Mouse (Mus musculus) forebrain, embryonic 13.5 days (tissue): ENCODE measurements around the gene Gpr88. TPM values are rescaled to one million over a fixed set of nuclear protein-coding genes. Genes with fewer than 3 reads are reported as not detected.

Experiments used
- ATAC-seq: fragments of 200-750 bp; cut with Nextera tagmentation; 2 replicates; pipeline ENCODE4 v1.8.0; 2017
- H3K27ac ChIP-seq: fragments of 300-500 bp; sonication (generic); 2 replicates; pipeline ENCODE4 v1.5.1; 2015; ENCODE audit warnings: inconsistent platforms, mild to moderate bottlenecking, moderate library complexity
- H3K27me3 ChIP-seq: fragments of 300-500 bp; sonication (generic); 2 replicates; pipeline ENCODE4 v1.6.1; 2015; ENCODE audit warnings: mild to moderate bottlenecking, inconsistent platforms
- H3K36me3 ChIP-seq: fragments of 300-500 bp; sonication (generic); 2 replicates; pipeline ENCODE4 v1.6.1; 2015; ENCODE audit warnings: mild to moderate bottlenecking, inconsistent platforms; ENCODE audit not compliant: poor library complexity, severe bottlenecking
- H3K4me1 ChIP-seq: fragments of 300-500 bp; sonication (generic); 2 replicates; pipeline ENCODE4 v1.6.1; 2015; ENCODE audit warnings: inconsistent platforms
- H3K4me2 ChIP-seq: fragments of 300-500 bp; sonication (generic); 2 replicates; pipeline ENCODE4 v1.6.1; 2015; ENCODE audit warnings: inconsistent platforms, mild to moderate bottlenecking, moderate library complexity
- H3K4me3 ChIP-seq: fragments of 300-500 bp; sonication (generic); 2 replicates; pipeline ENCODE4 v1.5.1; 2015; ENCODE audit warnings: mild to moderate bottlenecking, inconsistent platforms
- H3K9ac ChIP-seq: fragments of 300-500 bp; sonication (generic); 2 replicates; pipeline ENCODE4 v1.6.1; 2015; ENCODE audit warnings: mild to moderate bottlenecking, inconsistent platforms
- H3K9me3 ChIP-seq: fragments of 300-500 bp; sonication (generic); replicated peaks from 2 replicates; pipeline ENCODE4 v1.6.1; 2016; ENCODE audit warnings: inconsistent platforms
- WGBS: fragments of 180-500 bp; shearing (Covaris S2); methylation state at CpG from one replicate; pipeline ENCODE4 v1.1.7; 2015; 5-methylcytosine and 5-hydroxymethylcytosine counted together
- polyA plus RNA-seq: library from polyadenylated mRNA; unstranded; fragments of >200 nt; fragmentation: Nextera tagmentation; extraction: Ambion mirVana; gene quantifications from 2 replicates; pipeline ENCODE4 v1.2.1, GENCODE M21; 2015

Gene Gpr88
- polyA plus RNA-seq, 1 experiment from 2014 or later = 3.8 TPM

DNA sequence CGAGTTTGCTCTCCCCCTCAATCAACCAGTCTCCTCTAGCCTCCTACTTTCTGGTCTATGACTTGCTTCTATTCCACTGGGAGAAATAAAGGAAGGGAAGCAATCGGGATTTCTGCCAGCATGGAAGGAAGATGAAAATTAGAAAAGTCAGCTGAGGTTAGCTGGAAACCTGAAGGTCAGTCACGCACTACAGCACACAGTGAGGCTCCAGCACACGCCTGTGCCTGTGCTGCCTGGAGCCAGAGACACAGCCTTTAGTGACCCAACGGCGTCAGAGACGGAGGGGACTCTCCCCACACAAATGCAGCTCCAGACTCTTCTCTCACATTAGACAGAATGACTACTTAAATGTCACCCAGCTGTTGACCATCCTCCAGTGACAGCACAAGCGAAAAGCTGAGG lies 42.6 kb downstream of the Gpr88 start:
- H3K4me1 ChIP-seq = no peaks in the 10 kb centered on the region
- H3K27me3 ChIP-seq = no peaks in the 10 kb centered on the region
- 83% methylated on average over 8 of the region's 8 CpGs for WGBS
- H3K4me3 ChIP-seq = no peak overlapping the region
- no peak overlapping the region for H3K4me2 ChIP-seq
- H3K36me3 ChIP-seq = no peaks in the 10 kb centered on the region
- H3K9ac ChIP-seq = no peak overlapping the region
- no peak overlapping the region for H3K27ac ChIP-seq
- H3K9me3 ChIP-seq = no peaks in the 10 kb centered on the region
- no peak for ATAC-seq

- no peak for ATAC-seq
- no peak overlapping the region for H3K27ac ChIP-seq
- H3K4me2 ChIP-seq = no peak overlapping the region
- no peaks in the 10 kb centered on the region for H3K27me3 ChIP-seq
- 86% methylated on average over 8 of the region's 8 CpGs for WGBS
- no peak overlapping the region for H3K9ac ChIP-seq
- no peak overlapping the region for H3K4me3 ChIP-seq
- H3K36me3 ChIP-seq = no peaks in the 10 kb centered on the region
- no peaks in the 10 kb centered on the region for H3K4me1 ChIP-seq
- no peaks in the 10 kb centered on the region for H3K9me3 ChIP-seq
Measured at GRCm38 (mm10) chr3:116209214-116209613, 44.1 kb downstream of the Gpr88 start.

DNA sequence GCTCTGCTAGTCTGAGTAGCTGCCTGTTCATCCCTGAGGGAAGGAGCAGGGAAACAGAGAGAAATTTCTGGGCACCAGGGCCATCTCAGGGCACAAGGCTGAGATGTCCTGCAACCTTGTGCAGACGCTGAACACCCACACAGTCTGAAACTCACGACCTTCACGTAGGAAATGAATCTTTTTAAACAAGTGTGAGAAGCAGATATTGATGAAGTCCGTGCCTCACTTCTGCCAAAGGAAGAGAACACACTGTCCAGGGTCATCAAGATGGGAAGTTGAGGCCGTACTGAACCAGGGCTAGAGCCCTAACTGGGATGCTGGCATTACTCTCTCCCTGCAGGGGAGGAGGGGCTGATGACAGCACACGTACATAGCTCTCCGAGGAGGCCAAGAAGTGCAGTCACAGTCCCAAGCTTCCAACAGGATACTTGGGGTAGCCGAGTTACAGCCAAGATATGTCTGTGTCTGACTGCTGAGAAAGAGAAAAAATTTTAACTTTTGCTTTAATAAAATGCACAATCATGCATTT lies 46.9 kb downstream of the Gpr88 start:
- Histone ChIP-seq H3K4me3 (no peak overlapping the region), H3K27me3 (no peaks in the 10 kb centered on the region), H3K36me3 (no peaks in the 10 kb centered on the region), H3K9ac (no peak overlapping the region), H3K27ac (no peak overlapping the region), H3K4me2 (no peak overlapping the region), H3K9me3 (no peaks in the 10 kb centered on the region), H3K4me1 (no peaks in the 10 kb centered on the region)
- no peak for ATAC-seq
- 82% methylated on average over 8 of the region's 8 CpGs for WGBS

DNA sequence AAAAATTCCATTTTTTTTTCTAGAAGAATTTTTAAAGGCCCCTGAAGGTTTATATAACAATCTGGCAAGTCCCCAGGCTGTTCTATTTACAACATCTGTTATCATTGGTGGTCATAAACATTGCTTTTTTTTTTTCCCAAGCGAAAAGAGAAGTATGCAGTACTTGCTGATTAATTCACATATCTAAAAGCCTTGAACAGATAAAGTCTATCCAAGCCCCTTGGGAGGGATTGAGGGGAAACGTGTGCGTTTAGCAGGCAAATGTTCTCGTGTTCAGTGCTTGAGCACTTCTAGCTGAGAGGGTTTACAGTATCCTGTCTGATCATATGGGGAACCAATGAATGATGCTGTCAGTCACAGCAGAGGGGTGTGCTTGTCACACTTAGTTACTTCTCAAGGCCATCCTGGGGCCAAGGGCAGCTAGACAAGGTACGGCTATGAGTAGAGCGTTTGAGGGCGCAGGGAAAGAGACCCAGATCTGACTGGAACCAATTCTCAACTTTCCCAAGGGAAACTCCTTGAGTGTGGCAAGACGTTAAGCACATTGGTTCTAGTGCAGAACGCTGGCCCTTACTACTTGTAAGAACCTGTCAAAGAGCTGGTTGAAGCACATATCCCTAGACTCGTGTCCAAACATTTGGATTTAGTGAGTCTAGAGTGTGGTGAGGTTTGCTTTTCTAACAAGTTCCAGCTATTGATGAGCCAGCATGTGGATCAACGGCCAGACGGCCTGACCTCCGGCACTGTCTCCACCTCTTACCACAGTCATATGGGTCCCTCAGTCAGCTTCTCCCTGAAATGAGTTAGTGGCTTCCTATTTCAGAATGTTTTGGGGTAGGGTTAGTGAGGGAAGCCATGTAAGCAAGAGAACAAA lies 47.7 kb downstream of the Gpr88 start:
- Histone ChIP-seq H3K9me3 (no peaks in the 10 kb centered on the region), H3K4me2 (no peak overlapping the region), H3K36me3 (no peaks in the 10 kb centered on the region), H3K27me3 (no peaks in the 10 kb centered on the region), H3K4me1 (no peaks in the 10 kb centered on the region), H3K9ac (no peak overlapping the region), H3K27ac (no peak overlapping the region), H3K4me3 (no peak overlapping the region)
- WGBS = 87% methylated on average over 13 of the region's 13 CpGs
- no peak for ATAC-seq

GRCm38 (mm10) chr3:116204643-116205042 lies 48.7 kb downstream of the Gpr88 start:
- WGBS = 87% methylated on average over 9 of the region's 9 CpGs
- Histone ChIP-seq H3K27me3 (no peaks in the 10 kb centered on the region), H3K4me1 (no peaks in the 10 kb centered on the region), H3K4me2 (no peak overlapping the region), H3K9me3 (no peaks in the 10 kb centered on the region), H3K36me3 (no peaks in the 10 kb centered on the region), H3K9ac (no peak overlapping the region), H3K4me3 (no peak overlapping the region), H3K27ac (no peak overlapping the region)
- ATAC-seq = no peak

- no peaks in the 10 kb centered on the region for H3K9me3 ChIP-seq
- no peak overlapping the region for H3K27ac ChIP-seq
- no peaks in the 10 kb centered on the region for H3K36me3 ChIP-seq
- H3K4me3 ChIP-seq = no peak overlapping the region
- H3K4me1 ChIP-seq = no peaks in the 10 kb centered on the region
- H3K9ac ChIP-seq = no peak overlapping the region
- H3K27me3 ChIP-seq = no peaks in the 10 kb centered on the region
- H3K4me2 ChIP-seq = no peak overlapping the region
- ATAC-seq = no peak
- 70% methylated on average over 3 of the region's 3 CpGs for WGBS
Measured at GRCm38 (mm10) chr3:116203942-116204341, 49.4 kb downstream of the Gpr88 start.

GRCm38 (mm10) chr3:116200060-116200459 lies 53.2 kb downstream of the Gpr88 start:
- Histone ChIP-seq H3K4me3 (no peak overlapping the region), H3K36me3 (no peaks in the 10 kb centered on the region), H3K4me1 (no peaks in the 10 kb centered on the region), H3K27ac (no peak overlapping the region), H3K27me3 (no peaks in the 10 kb centered on the region), H3K4me2 (no peak overlapping the region), H3K9me3 (no peaks in the 10 kb centered on the region), H3K9ac (no peak overlapping the region)
- WGBS = 57% methylated on average over 10 of the region's 10 CpGs
- ATAC-seq = 0 out of 2 replicates have a peak, but pooled peaks have one; percentile 45

Other genes starting within 250 kb of the Gpr88 start
- gene Slc30a7, start 246.1 kb downstream of the Gpr88 start, polyA plus RNA-seq = 14.5 and 17.9 TPM in 2 replicates
- gene Extl2, start 246.0 kb downstream of the Gpr88 start, polyA plus RNA-seq = 19.8 and 20.7 TPM in 2 replicates
- gene Vcam1, start 123.8 kb downstream of the Gpr88 start, polyA plus RNA-seq = 28.1 and 32.9 TPM in 2 replicates
- gene Cdc14a, start 170.5 kb upstream of the Gpr88 start, polyA plus RNA-seq = 11.9 and 12.5 TPM in 2 replicates